Mouse (Mus musculus) left cerebral cortex, adult 8-10 months (tissue): Measurements from ENCODE around the gene Gm20795. TPM values are rescaled to one million over a fixed set of nuclear protein-coding genes. Genes with fewer than 3 reads are reported as not detected.
"Not testable (repeated sequence)": the region's sequence is repeated elsewhere in the genome, so short reads cannot be mapped to it uniquely, and the experiment has no call there.

Source experiments
- DNase-seq, 2 experiments: peaks; one replicate each; pipeline ENCODE4 v3.0.0; 2022; ENCODE audit warnings: low spot score in 2 of 2
- total RNA-seq, 4 experiments: library from RNA; stranded (reverse); gene quantifications; 2 replicates each; pipeline ENCODE4 v1.2.4; 2022

The Gm20795 gene
- total RNA-seq: not detected

- not testable (repeated sequence) for DNase-seq
Observed at GRCm38 (mm10) chrY:40804614-40805013, at the start of gene Gm20795. TSS of gene Gm20795 (plus strand) at chrY:40804914.

- not testable (repeated sequence) for DNase-seq
Observed at GRCm38 (mm10) chrY:40775665-40776064, 29.0 kb upstream of the Gm20795 start, which contains the start of gene Gm21797. TSS of gene Gm21797 (minus strand) at chrY:40775765.

Other genes starting within 250 kb of the Gm20795 start
- not detected for gene Gm21852, start 152.9 kb upstream of the Gm20795 start, total RNA-seq
- gene Gm21797, start 29.1 kb upstream of the Gm20795 start, total RNA-seq: not detected